Mouse (Mus musculus): ENCODE data around the gene Slc26a1. TPM values are rescaled to one million over a fixed set of nuclear protein-coding genes. Genes with fewer than 3 reads are reported as not detected.
A peak's percentile ranks its signal among the peaks of the same experiment; 100 is the strongest.

The Slc26a1 gene
- 2.1 and 2.2 TPM in 2 replicates for polyA plus RNA-seq (2014; fragmentation: Nextera tagmentation; extraction: Ambion mirVana)

DNA sequence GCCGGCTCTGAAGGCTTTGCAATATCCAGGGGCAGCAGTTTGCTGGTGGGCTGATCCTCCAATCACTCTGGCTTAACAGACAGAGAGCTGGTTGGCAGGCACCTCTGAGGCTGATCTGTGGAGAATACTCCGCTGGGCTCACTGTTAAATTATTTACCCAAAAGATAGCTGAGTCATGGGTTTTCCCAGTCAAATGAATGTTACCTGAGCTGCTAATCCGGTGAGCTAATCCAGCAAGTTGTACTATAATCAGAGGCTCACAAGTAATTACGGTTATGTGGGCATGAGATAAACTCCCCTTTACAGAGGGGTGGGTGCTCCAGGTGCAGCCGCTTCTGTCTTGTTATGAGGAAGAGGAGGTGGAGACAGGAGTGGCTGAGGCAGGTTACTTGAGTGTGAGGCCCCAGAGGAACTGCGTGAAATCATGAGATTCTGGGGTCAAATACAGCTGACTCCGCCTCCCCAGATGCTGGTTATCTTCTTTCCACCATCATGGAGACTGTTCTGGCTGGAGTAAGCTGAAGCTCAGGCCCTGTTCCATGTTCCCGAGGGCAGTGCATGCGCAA, at the start of gene Slc26a1:
Gene Slc26a1 (minus strand): TSS at position 319 of the 566 bp plus-strand sequence.
- Histone ChIP-seq H3K36me3 (ENCODE audit: control insufficient read depth, insufficient read depth, low read length) (peaks cover 4% of the 10 kb centered on the region; the same call in 1 of the 2 replicates), H3K9me3 (replicated peaks; ENCODE audit: control insufficient read depth, low read length) (no peaks in the 10 kb centered on the region), H3K4me1 (ENCODE audit: control insufficient read depth, insufficient read depth, low read length) (peaks cover 10% of the 10 kb centered on the region), H3K4me2 (ENCODE audit: low read length) (no peak within 1 kb of the TSS), H3K27me3 (replicated peaks; ENCODE audit: control insufficient read depth, insufficient read depth, low read length) (no peaks in the 10 kb centered on the region), H3K9ac (ENCODE audit: low read length) (no peak within 1 kb of the TSS), H3K4me3 (ENCODE audit: low read depth, low read length) (no peak within 1 kb of the TSS), H3K27ac (ENCODE audit: low read depth, low read length) (no peak within 1 kb of the TSS)
- 82% methylated on average over 9 of the region's 9 CpGs for WGBS
- ATAC-seq = no peak
- DNase-seq (ENCODE audit: low spot score) = no peak

DNA sequence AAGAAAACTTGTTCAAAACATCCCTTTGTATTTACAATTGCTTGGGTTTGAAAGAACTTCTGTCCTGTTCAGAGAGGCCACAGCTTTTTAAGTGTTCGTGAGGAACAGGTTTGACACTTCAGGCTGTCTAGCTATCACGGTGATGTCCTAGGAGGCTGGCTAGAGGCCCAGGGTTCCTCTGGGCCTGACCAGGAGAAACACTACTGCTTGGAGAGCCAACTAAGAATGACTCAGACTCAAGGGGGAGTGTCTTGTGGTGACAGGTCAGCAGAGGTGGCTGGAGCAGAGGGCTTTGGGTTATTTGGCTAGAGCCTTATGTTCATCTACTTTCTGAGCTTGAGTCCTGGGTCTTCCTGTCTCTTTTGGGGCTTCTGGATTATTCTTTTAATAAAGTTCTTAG, 48.6 kb upstream of the Slc26a1 start:
- H3K27me3 ChIP-seq (replicated peaks; ENCODE audit: control insufficient read depth, insufficient read depth, low read length) = no peaks in the 10 kb centered on the region
- ATAC-seq (no peak), DNase-seq (ENCODE audit: low spot score) (no peak)
- no peak overlapping the region for H3K27ac ChIP-seq (ENCODE audit: low read depth, low read length)
- H3K36me3 ChIP-seq (ENCODE audit: control insufficient read depth, insufficient read depth, low read length) = no peaks in the 10 kb centered on the region
- no peak overlapping the region for H3K4me3 ChIP-seq (ENCODE audit: low read depth, low read length)
- no peaks in the 10 kb centered on the region for H3K9me3 ChIP-seq (replicated peaks; ENCODE audit: control insufficient read depth, low read length)
- no peaks in the 10 kb centered on the region for H3K4me1 ChIP-seq (ENCODE audit: control insufficient read depth, insufficient read depth, low read length)
- H3K9ac ChIP-seq (ENCODE audit: low read length) = no peak overlapping the region
- WGBS = 69% methylated on average over 2 of the region's 2 CpGs
- H3K4me2 ChIP-seq (ENCODE audit: low read length) = no peak overlapping the region

DNA sequence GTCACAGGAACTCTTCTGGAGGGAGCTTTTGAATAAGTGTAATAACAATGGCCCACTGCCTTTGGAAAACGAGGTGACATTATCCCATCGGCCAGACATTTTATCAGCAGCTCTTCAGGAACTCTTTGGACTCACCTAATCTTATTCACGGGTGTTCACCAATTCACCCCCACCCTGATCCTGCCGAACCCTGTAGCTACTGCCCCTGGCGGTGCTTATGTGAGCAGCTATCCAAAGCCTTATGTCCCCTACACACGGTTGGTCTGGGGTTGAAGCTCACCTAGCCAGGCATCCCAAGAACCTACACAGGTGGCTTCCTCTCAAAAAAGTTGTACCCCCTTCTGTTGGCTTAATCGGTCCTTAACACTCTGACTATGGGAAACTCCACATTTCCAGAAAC, 44.4 kb upstream of the Slc26a1 start:
- Histone ChIP-seq H3K9ac (ENCODE audit: low read length) (no peak overlapping the region), H3K27ac (ENCODE audit: low read depth, low read length) (no peak overlapping the region), H3K4me3 (ENCODE audit: low read depth, low read length) (no peak overlapping the region), H3K4me1 (ENCODE audit: control insufficient read depth, insufficient read depth, low read length) (no peaks in the 10 kb centered on the region; the same call in 1 of the 2 replicates), H3K4me2 (ENCODE audit: low read length) (no peak overlapping the region), H3K27me3 (replicated peaks; ENCODE audit: control insufficient read depth, insufficient read depth, low read length) (no peaks in the 10 kb centered on the region), H3K36me3 (ENCODE audit: control insufficient read depth, insufficient read depth, low read length) (no peaks in the 10 kb centered on the region), H3K9me3 (replicated peaks; ENCODE audit: control insufficient read depth, low read length) (no peaks in the 10 kb centered on the region)
- DNase-seq (ENCODE audit: low spot score) = no peak
- ATAC-seq = no peak
- 65% methylated on average over 7 of the region's 7 CpGs for WGBS

DNA sequence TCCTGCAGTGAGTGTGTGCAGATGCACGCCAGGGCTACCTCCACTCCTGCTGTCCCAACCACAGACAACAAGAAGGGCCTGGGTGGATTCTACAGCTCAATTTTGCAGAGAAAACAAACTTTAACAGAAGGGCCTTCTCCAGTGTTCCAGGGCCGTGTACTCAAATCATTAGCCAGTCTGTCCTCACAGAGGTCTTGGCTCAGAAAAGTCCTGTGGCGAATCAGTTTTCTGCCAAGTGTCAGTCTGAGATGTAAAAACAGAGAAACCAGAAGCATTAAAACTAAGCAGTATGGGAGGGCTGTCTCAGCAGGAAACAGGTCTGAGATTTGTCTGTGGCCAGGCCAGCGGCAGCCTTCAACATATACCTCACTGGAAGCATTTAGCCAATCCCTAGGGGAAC, 42.7 kb upstream of the Slc26a1 start:
- Histone ChIP-seq H3K9ac (ENCODE audit: low read length) (no peak overlapping the region), H3K4me2 (ENCODE audit: low read length) (no peak overlapping the region), H3K4me3 (ENCODE audit: low read depth, low read length) (no peak overlapping the region), H3K4me1 (ENCODE audit: control insufficient read depth, insufficient read depth, low read length) (no peaks in the 10 kb centered on the region; the same call in 1 of the 2 replicates), H3K27me3 (replicated peaks; ENCODE audit: control insufficient read depth, insufficient read depth, low read length) (no peaks in the 10 kb centered on the region), H3K27ac (ENCODE audit: low read depth, low read length) (no peak overlapping the region), H3K9me3 (replicated peaks; ENCODE audit: control insufficient read depth, low read length) (no peaks in the 10 kb centered on the region), H3K36me3 (ENCODE audit: control insufficient read depth, insufficient read depth, low read length) (no peaks in the 10 kb centered on the region)
- ATAC-seq = no peak
- WGBS = 42% methylated on average over 4 of the region's 4 CpGs
- no peak for DNase-seq (ENCODE audit: low spot score)

DNA sequence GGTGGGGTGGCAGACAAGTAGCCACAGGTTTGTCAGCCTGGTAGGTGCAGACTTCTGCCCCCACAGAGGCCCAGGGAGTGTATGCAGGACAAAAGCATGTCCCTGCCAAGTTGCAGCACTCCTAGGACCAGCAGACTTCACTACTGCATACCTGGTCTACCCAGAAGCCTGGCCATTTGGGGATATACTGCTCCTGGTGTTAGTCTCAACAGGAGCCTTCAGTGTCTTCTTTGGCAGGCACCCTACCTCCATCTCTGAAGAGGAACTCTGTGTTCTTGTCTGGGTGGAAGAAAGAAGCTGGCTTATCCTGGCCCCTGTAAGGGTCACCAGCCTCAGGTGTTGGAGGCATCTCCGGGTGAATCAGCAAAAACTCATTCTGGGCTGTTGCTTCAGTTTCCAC, 40.6 kb upstream of the Slc26a1 start:
- WGBS = 78% methylated on average over 1 of the region's 1 CpGs

DNA sequence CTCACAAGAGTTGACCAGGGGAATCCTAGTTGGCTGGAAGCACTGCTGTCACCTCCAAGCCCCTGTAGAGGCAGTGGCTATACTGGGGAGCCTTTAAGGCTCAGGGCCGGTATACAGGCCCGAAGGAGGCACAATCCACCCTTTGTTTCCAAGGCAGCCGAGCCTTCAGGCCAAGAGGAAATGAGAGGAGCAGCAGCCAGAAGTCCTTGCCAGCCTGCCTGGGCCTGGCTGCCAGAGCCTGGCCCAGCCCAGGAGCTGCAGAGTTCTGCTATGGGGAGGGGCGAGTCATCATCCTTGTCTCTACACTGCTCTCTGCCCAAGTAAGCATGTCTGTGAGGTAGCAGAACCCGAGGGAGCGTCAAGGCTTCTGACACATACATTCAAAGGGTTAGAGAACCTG, 38.8 kb upstream of the Slc26a1 start:
- DNase-seq (ENCODE audit: low spot score) = peak; percentile 19
- ATAC-seq = peak; percentile 34; the same call in 1 of the 2 replicates
- 53% methylated on average over 6 of the region's 6 CpGs for WGBS

More for the DNA sequence above, 40.6 kb upstream of the Slc26a1 start:
- no peak overlapping the region for H3K4me2 ChIP-seq (ENCODE audit: low read length)
- no peaks in the 10 kb centered on the region; the same call in 1 of the 2 replicates for H3K4me1 ChIP-seq (ENCODE audit: control insufficient read depth, insufficient read depth, low read length)
- ATAC-seq = no peak
- no peak for DNase-seq (ENCODE audit: low spot score)
- H3K27ac ChIP-seq (ENCODE audit: low read depth, low read length) = no peak overlapping the region
- no peaks in the 10 kb centered on the region for H3K27me3 ChIP-seq (replicated peaks; ENCODE audit: control insufficient read depth, insufficient read depth, low read length)
- H3K36me3 ChIP-seq (ENCODE audit: control insufficient read depth, insufficient read depth, low read length) = no peaks in the 10 kb centered on the region
- H3K9ac ChIP-seq (ENCODE audit: low read length) = no peak overlapping the region
- H3K4me3 ChIP-seq (ENCODE audit: low read depth, low read length) = no peak overlapping the region
- no peaks in the 10 kb centered on the region for H3K9me3 ChIP-seq (replicated peaks; ENCODE audit: control insufficient read depth, low read length)

DNA sequence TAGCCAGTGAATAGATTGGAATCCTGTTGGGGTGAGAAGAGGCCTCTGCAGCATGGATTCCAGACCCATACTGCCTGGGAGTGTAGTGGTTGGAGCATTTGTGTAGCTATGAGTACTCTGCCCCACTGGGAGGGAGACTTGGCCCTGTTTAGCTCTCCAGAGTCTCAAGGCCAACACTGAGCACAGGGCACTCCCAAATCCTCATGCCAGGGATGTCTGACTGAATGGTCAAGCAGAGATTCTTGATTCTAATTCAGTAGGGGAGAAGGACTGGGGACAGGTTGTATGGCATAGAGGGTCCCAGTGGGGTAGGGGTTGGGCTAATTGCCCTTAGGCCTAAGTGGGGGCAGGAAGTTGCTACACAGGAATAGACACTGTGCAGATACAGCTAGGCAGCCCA, 38.3 kb upstream of the Slc26a1 start:
- no peak for ATAC-seq

More for the DNA sequence above, 38.8 kb upstream of the Slc26a1 start:
- H3K4me1 ChIP-seq (ENCODE audit: control insufficient read depth, insufficient read depth, low read length) = no peaks in the 10 kb centered on the region; the same call in 1 of the 2 replicates
- H3K4me2 ChIP-seq (ENCODE audit: low read length) = no peak overlapping the region
- no peaks in the 10 kb centered on the region for H3K9me3 ChIP-seq (replicated peaks; ENCODE audit: control insufficient read depth, low read length)
- no peaks in the 10 kb centered on the region for H3K27me3 ChIP-seq (replicated peaks; ENCODE audit: control insufficient read depth, insufficient read depth, low read length)
- H3K36me3 ChIP-seq (ENCODE audit: control insufficient read depth, insufficient read depth, low read length) = no peaks in the 10 kb centered on the region
- no peak overlapping the region for H3K4me3 ChIP-seq (ENCODE audit: low read depth, low read length)
- H3K27ac ChIP-seq (ENCODE audit: low read depth, low read length) = no peak overlapping the region
- H3K9ac ChIP-seq (ENCODE audit: low read length) = no peak overlapping the region

DNA sequence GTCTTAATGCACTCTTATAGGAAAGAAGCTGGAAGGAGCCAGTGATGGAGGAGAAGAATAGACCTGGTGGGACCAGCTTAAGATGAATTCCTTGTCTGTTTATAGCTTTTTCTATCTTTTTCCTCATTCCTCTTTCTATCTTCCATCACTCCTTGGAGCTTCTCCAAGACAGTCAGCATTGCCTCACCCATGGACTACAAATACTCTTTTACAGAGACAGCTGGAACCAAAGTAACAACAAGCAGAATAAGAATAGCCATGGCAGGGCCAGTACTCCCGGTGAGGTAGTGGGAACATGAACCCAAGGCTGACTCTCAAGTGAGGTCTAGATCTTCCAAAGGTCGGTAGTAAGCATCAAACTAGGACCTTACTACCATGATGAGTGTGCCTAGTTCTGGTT, 37.7 kb upstream of the Slc26a1 start:
- Histone ChIP-seq H3K4me3 (ENCODE audit: low read depth, low read length) (no peak overlapping the region), H3K36me3 (ENCODE audit: control insufficient read depth, insufficient read depth, low read length) (no peaks in the 10 kb centered on the region), H3K4me1 (ENCODE audit: control insufficient read depth, insufficient read depth, low read length) (no peaks in the 10 kb centered on the region; the same call in 1 of the 2 replicates), H3K27ac (ENCODE audit: low read depth, low read length) (no peak overlapping the region), H3K9ac (ENCODE audit: low read length) (no peak overlapping the region), H3K9me3 (replicated peaks; ENCODE audit: control insufficient read depth, low read length) (no peaks in the 10 kb centered on the region), H3K4me2 (ENCODE audit: low read length) (no peak overlapping the region), H3K27me3 (replicated peaks; ENCODE audit: control insufficient read depth, insufficient read depth, low read length) (no peaks in the 10 kb centered on the region)
- DNase-seq (ENCODE audit: low spot score) (no peak), ATAC-seq (no peak)
- WGBS = 88% methylated on average over 2 of the region's 2 CpGs

More for the DNA sequence above, 38.3 kb upstream of the Slc26a1 start:
- no peaks in the 10 kb centered on the region; the same call in 1 of the 2 replicates for H3K4me1 ChIP-seq (ENCODE audit: control insufficient read depth, insufficient read depth, low read length)
- H3K4me3 ChIP-seq (ENCODE audit: low read depth, low read length) = no peak overlapping the region
- H3K9ac ChIP-seq (ENCODE audit: low read length) = no peak overlapping the region
- H3K4me2 ChIP-seq (ENCODE audit: low read length) = no peak overlapping the region
- H3K9me3 ChIP-seq (replicated peaks; ENCODE audit: control insufficient read depth, low read length) = no peaks in the 10 kb centered on the region
- no peaks in the 10 kb centered on the region for H3K36me3 ChIP-seq (ENCODE audit: control insufficient read depth, insufficient read depth, low read length)
- H3K27me3 ChIP-seq (replicated peaks; ENCODE audit: control insufficient read depth, insufficient read depth, low read length) = no peaks in the 10 kb centered on the region
- H3K27ac ChIP-seq (ENCODE audit: low read depth, low read length) = no peak overlapping the region
- no peak for DNase-seq (ENCODE audit: low spot score)

DNA sequence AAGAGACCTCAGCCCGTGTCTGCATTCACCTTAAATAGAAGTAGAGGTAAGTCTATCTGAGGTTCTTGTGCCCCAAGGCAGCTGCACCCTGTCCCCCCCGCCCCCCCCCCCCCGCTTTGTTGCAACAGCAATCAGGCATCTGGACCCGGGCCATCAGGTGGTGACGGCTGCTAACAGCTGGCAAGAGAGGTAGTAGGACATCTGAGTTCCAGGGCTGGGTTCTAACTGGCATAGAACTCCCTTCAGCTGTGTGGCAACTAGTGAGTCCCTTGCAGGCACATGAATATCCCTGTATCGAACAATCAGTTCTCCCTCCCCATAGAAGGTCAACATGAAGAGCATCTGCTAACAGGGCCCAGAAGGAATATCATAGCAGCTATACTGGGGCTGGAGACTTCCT, 36.6 kb upstream of the Slc26a1 start:
- no peaks in the 10 kb centered on the region for H3K27me3 ChIP-seq (replicated peaks; ENCODE audit: control insufficient read depth, insufficient read depth, low read length)
- 0 out of 2 replicates have a peak, but pooled peaks cover under 1% of the 10 kb centered on the region for H3K36me3 ChIP-seq (ENCODE audit: control insufficient read depth, insufficient read depth, low read length)
- no peak overlapping the region for H3K4me3 ChIP-seq (ENCODE audit: low read depth, low read length)
- no peak overlapping the region for H3K27ac ChIP-seq (ENCODE audit: low read depth, low read length)
- H3K4me1 ChIP-seq (ENCODE audit: control insufficient read depth, insufficient read depth, low read length) = no peaks in the 10 kb centered on the region
- 89% methylated on average over 6 of the region's 6 CpGs for WGBS
- no peak overlapping the region for H3K9ac ChIP-seq (ENCODE audit: low read length)
- DNase-seq (ENCODE audit: low spot score) (no peak), ATAC-seq (no peak)
- H3K9me3 ChIP-seq (replicated peaks; ENCODE audit: control insufficient read depth, low read length) = no peaks in the 10 kb centered on the region
- no peak overlapping the region for H3K4me2 ChIP-seq (ENCODE audit: low read length)

Measured in forebrain, embryonic 14.5 days (tissue).